Mouse (Mus musculus): ENCODE data around the gene Mamstr.

Mamstr gene

DNA sequence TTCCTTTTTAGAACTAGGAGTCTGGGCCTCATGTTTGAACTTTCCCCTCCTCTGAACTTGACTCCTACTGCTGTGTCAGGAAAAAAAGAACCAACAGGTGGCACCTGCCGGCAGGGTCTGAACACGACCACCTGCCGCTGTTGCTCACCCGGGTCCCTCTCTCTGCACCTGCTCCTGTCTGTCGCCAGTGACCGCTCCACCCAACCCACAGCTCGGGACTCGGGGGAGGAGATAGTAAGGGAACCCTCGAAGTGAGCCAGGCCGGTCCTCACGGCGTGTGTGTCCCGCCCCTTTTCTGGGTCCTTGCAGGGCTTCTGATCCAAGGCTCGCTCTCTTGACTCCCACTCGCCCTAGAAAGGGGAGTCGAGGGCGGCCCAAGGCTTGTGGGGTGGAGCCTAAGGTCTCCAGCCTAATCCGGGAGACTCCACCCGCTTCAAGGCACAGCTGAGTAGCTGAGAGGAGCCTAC, at the start of gene Mamstr:
TSS of gene Mamstr (plus strand) at position 417 of the 467 bp plus-strand sequence.
- CTCF ChIA-PET: interaction anchor here in 2 of 4 experiments (0.6 to 1.6 kb wide), 4 partner anchors 11 to 211 kb away, joined by 3 to 12 read pairs (median 6); no protein-coding TSS in a partner anchor

DNA sequence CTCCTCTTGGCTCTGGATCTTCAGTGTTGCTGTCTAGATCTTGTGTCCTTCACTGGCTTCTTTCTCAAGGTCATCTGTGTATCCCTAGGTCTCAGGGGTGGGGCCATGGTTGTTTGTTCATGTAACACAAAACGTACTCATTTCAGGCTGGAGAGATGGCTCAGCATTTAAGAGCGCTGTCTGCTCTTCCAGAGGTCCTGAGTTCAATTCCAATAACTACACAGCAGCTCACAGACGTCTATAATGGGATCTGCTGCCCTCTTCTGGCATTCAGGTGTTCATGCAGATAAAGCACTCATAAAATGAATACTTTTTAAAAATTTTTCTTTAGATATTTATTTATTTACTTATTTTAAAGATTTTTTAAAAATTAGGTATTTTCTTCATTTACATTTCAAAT, 48.9 kb upstream of the Mamstr start:
- ChIA-PET POLR2A (interaction anchor here (0.6 to 46.0 kb wide), 22 partner anchors 8 to 143 kb away, joined by 3 to 1068 read pairs (median 4); partner anchors contain the start of genes Bax (in 1 of the 4), Ftl1 (in 1 of the 4), Hsd17b14 (in 1 of the 4) and Plekha4 (in 1 of the 4)), CTCF (interaction anchor here (0.6 to 2.9 kb wide), 33 partner anchors 8 to 807 kb away, joined by 3 to 25 read pairs (median 3); partner anchors contain the start of genes Ntn5 (in 2 of the 4) and Kcna7 (in 1 of the 4))

More for the DNA sequence above, at the start of gene Mamstr:
- POLR2A ChIA-PET: interaction anchor here (0.6 to 4.6 kb wide), 22 partner anchors 9 to 609 kb away, joined by 3 to 46 read pairs (median 5); partner anchors contain the start of genes Rasip1 (in 3 of the 4), Fam83e (in 2 of the 4), Sphk2 (in 2 of the 4) and Aldh16a1 (in 1 of the 4)

- POLR2A ChIA-PET: interaction anchor here in 3 of 4 experiments (0.6 to 46.0 kb wide), 14 partner anchors 9 to 136 kb away, joined by 3 to 1068 read pairs (median 4); partner anchors contain the start of genes Bax (in 1 of the 3), Hsd17b14 (in 1 of the 3), Plekha4 (in 1 of the 3) and Ppp1r15a (in 1 of the 3)
- CTCF ChIA-PET: interaction anchor here in 2 of 4 experiments (0.6 to 3.1 kb wide), 18 partner anchors 15 to 442 kb away, joined by 3 to 13 read pairs (median 4); partner anchors contain the start of genes Ntn5 (in 2 of the 2) and Nomo1 (in 1 of the 2)
Measured at GRCm38 (mm10) chr7:45591880-45592279, 47.9 kb upstream of the Mamstr start.

DNA sequence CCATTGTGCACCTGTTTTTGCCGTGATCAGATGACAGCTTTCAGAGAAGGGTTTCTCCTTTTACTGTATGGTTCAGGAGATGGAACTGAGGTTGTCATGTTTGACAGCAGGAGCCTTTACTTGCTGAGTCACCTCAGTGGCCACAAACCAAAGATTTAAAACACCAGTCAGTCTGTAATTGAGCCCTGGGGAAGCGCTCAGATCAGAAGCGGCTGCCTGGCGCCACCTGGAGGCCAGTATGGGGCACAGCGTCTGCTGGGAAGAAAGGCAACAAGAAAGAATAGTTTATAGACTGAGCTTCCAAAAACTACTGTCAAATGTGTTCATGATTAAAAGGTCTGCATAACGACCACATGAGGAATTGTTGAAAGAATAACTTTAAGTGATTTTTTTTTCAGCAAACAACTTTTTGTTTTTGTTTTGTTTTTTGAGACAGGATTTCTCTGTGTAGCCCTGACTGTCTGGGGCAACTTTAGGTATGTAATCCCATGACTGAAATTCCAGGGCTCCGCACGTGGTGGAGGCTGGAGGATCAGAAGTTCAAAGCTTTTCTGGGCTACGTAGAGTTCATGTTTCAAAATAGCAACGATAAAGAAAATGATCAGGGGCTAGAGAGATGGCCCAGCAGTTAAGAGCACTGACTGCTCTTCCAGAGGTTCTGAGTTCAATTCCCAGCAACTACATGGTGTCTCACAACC, 46.5 kb upstream of the Mamstr start:
- ChIA-PET POLR2A (interaction anchor here (0.7 to 46.0 kb wide), 44 partner anchors 8 to 468 kb away, joined by 3 to 1068 read pairs (median 3); partner anchors contain the start of genes Bax (in 2 of the 4), Ftl1 (in 2 of the 4), Fut1 (in 1 of the 4) and Hsd17b14 (in 1 of the 4)), CTCF (interaction anchor here (0.5 to 3.1 kb wide), 60 partner anchors 8 to 1531 kb away, joined by 3 to 13 read pairs (median 4); partner anchors contain the start of genes Gys1 (in 2 of the 4), Bax (in 1 of the 4), Fut1 (in 1 of the 4) and Kcna7 (in 1 of the 4))

GRCm38 (mm10) chr7:45595176-45595575, 44.6 kb upstream of the Mamstr start:
- CTCF ChIA-PET: interaction anchor here (0.7 to 2.2 kb wide), 17 partner anchors 14 to 298 kb away, joined by 3 to 8 read pairs (median 3); partner anchors contain the start of genes Gys1 (in 2 of the 4), Fut1 (in 1 of the 4) and Ntn5 (in 1 of the 4)
- POLR2A ChIA-PET: interaction anchor here in 3 of 4 experiments (0.5 to 46.0 kb wide), 61 partner anchors 10 to 289 kb away, joined by 3 to 1068 read pairs (median 4); partner anchors contain the start of genes Fut1 (in 3 of the 3), Plekha4 (in 2 of the 3), Ppp1r15a (in 2 of the 3) and Sphk2 (in 2 of the 3)

DNA sequence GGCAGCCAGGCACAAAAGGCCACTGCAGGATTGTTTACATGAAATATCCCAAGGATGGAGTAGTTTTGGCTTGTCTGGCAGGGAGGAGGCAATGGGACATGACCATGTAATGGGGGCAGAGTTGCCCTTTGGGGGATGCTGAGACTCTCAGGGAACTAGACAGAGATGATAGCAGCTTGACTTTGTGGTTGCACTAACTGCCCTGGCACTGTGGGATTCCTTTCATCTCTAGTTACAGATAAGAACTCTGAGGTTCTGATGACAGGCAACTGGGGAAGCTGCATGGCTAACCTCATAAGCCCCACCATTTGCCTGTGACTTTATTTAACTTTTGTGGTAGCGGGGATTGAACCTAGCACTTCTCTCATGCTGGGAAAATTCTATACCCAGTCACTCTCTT, 43.7 kb upstream of the Mamstr start:
- POLR2A ChIA-PET: interaction anchor here (0.6 to 46.0 kb wide), 41 partner anchors 9 to 159 kb away, joined by 3 to 1068 read pairs (median 4); partner anchors contain the start of genes Ftl1 (in 2 of the 4), Plekha4 (in 2 of the 4), Ppp1r15a (in 2 of the 4) and Bax (in 1 of the 4)
- CTCF ChIA-PET: interaction anchor here (0.5 to 2.2 kb wide), 17 partner anchors 13 to 529 kb away, joined by 3 to 12 read pairs (median 3); partner anchors contain the start of genes Gys1 (in 1 of the 4) and Hsd17b14 (in 1 of the 4)

DNA sequence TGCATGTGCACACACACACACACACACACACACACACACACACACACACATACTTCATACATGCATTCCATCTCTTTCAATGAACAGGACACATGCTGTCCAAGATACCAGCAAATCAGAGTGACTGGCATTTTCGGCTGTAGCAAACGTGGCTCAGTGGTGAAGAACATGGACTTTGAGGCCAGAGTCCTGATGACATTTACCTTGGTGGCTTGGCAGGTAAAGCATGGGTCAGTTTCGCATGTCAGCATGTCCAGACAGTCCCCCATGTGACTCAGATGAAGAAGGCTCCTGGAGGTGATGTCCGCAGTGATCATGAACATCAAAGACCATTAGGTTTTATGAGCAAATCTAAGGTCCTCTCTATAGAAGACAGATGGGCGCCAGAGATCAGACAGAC, 42.8 kb upstream of the Mamstr start:
- CTCF ChIA-PET: interaction anchor here in 2 of 4 experiments (0.6 to 0.7 kb wide), 2 partner anchors 57 to 530 kb away, joined by 3 to 4 read pairs; no protein-coding TSS in a partner anchor
- POLR2A ChIA-PET: interaction anchor here in 3 of 4 experiments (0.8 to 46.0 kb wide), 5 partner anchors 12 to 135 kb away, joined by 4 to 1068 read pairs (median 7); partner anchors contain the start of gene Hsd17b14 (in 1 of the 3)

DNA sequence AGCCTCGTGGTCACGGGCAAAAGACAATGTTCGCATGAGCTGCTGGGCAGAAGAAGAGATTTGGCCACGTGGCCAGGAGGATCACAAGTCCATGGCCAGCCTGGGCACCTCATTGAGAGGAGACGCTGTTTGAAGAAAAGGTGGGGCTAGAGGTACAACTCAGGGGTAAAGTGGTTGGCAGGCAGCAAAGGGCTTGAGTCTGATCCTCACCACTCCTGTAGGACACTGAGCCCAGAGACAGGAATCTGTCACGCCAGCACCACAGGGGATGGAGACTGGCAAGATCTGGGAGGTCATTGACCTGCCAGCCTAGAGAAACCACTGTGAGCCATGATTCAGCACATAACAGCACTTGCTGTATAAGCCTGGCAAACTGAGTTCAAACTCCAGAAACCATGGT, 42.2 kb upstream of the Mamstr start:
- ChIA-PET POLR2A (interaction anchor here in 1 of 4 experiments (3.9 to 46.0 kb wide), 2 partner anchors 19 to 44 kb away, joined by 23 to 1068 read pairs; partner anchors contain the start of genes Fut1 and Hsd17b14), CTCF (interaction anchor here in 1 of 4 experiments (0.6 kb wide), 1 partner anchor 58 kb away, joined by 3 read pairs; no protein-coding TSS in a partner anchor)

DNA sequence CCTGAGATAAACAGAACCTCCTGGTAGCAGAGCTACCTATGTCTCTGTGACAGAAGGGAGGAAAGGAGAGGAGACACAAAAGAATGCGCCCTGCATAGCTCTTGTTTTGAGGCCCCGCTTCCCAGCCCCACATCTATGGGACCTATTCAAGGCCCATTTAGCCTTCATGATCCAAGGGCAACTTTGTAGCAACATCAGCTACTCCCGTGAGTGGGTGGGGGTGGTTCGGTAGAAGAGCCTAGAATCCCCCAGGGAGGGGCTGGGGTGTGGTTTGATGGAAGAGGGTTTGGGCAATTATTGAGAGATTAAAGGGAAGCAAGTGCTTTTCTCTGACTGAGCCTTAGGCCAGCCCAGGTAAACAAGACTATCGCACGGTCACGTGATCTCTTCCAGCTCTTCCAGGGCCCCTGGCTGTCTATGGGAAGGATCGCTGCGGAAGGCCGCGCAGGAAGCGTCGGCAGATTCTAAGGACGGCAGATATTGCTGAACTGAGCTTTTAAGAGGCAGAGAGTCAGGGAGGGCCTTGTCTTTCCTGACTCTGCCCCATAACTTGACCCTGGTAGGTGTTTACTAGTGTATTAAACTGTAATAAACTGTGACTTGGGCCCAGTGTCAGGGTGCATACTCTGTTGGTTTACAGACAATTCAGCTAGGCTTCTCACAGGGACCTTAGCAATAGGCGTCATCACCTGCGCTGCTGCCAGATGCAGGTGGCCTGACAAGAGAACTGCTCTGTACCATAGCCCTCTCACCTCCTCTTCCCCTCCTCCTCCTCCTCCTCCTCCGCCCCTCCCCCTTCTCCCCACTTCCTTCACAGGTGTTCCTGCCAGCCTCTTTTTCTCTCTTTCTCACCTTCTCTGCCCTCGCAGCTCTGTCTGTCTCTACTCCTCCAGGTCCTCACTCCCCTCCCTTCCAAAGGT, 40.6 kb upstream of the Mamstr start:
- ChIA-PET CTCF (interaction anchor here in 3 of 4 experiments (0.8 to 2.5 kb wide), 16 partner anchors 8 to 132 kb away, joined by 3 to 8 read pairs (median 4); partner anchors contain the start of genes Ntn5 (in 1 of the 3), Rasip1 (in 1 of the 3) and Tulp2 (in 1 of the 3)), POLR2A (interaction anchor here (0.5 to 46.0 kb wide), 48 partner anchors 8 to 1207 kb away, joined by 3 to 1068 read pairs (median 4); partner anchors contain the start of genes Ftl1 (in 2 of the 4), Fut1 (in 2 of the 4), Bax (in 1 of the 4) and Fam83e (in 1 of the 4))

DNA sequence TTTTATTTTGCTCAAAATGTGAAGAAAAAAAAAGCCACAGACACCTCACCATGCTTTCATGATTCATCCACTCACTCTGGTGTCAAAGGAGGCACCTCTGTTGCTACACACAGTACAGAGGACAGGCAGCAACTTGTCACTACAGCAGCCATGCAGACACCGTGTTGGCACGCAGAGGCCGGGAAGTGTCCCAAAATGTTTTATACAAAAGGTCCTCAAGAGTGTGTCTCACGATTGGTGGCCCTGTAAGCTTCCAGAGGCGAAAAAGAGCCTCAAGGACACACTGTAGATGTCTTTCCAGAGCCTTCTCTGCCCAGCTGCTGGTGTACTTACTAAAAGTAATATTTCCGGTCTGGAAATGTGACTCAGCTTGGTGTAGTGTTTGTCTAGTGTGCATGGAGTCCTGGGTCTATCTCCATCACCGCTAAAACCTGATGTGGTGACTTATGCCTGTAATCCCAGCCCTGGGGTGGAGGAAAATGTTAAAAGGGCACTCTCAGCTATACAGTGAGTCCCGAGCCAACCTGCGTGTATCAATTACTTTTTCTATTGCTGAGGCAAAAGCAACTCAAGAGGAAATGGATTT, 34.0 kb upstream of the Mamstr start:
- ChIA-PET POLR2A (interaction anchor here in 3 of 4 experiments (0.6 to 2.2 kb wide), 23 partner anchors 9 to 124 kb away, joined by 3 to 10 read pairs (median 4); partner anchors contain the start of genes Fut1 (in 2 of the 3), Izumo1 (in 2 of the 3), Fut2 (in 1 of the 3) and Plekha4 (in 1 of the 3)), CTCF (interaction anchor here in 3 of 4 experiments (0.5 to 2.0 kb wide), 6 partner anchors 11 to 256 kb away, joined by 3 to 8 read pairs (median 4); partner anchors contain the start of genes Gys1 (in 1 of the 3) and Ntn5 (in 1 of the 3))

- ChIA-PET POLR2A (interaction anchor here in 1 of 4 experiments (0.9 to 6.4 kb wide), 4 partner anchors 9 to 108 kb away, joined by 3 to 42 read pairs (median 3); partner anchors contain the start of genes Rasip1 and Sphk2), CTCF (interaction anchor here in 1 of 4 experiments (1.1 kb wide), 1 partner anchor 14 kb away, joined by 3 read pairs; no protein-coding TSS in a partner anchor)
Measured at GRCm38 (mm10) chr7:45609511-45609910, 30.3 kb upstream of the Mamstr start.

GRCm38 (mm10) chr7:45616277-45616676, 23.5 kb upstream of the Mamstr start:
- CTCF ChIA-PET: interaction anchor here (0.6 to 3.3 kb wide), 22 partner anchors 9 to 535 kb away, joined by 3 to 20 read pairs (median 4); partner anchors contain the start of genes Ntn5 (in 3 of the 4) and Rasip1 (in 1 of the 4)

GRCm38 (mm10) chr7:45617042-45617695, 22.6 kb upstream of the Mamstr start, which contains the start of gene Fut1:
Fut1 (plus strand) TSS chr7:45617289.
- POLR2A ChIA-PET: interaction anchor here (0.5 to 5.5 kb wide), 51 partner anchors 9 to 302 kb away, joined by 3 to 78 read pairs (median 5); partner anchors contain the start of genes Rasip1 (in 4 of the 4), Plekha4 (in 3 of the 4), Ppp1r15a (in 3 of the 4) and Dbp (in 1 of the 4)
- CTCF ChIA-PET: interaction anchor here (0.6 to 3.3 kb wide), 17 partner anchors 11 to 386 kb away, joined by 3 to 20 read pairs (median 4); partner anchors contain the start of genes Ntn5 (in 2 of the 4), Gys1 (in 1 of the 4) and Rasip1 (in 1 of the 4)

More at GRCm38 (mm10) chr7:45616277-45616676, 23.5 kb upstream of the Mamstr start:
- POLR2A ChIA-PET: interaction anchor here in 3 of 4 experiments (0.6 to 5.5 kb wide), 50 partner anchors 8 to 303 kb away, joined by 3 to 78 read pairs (median 4); partner anchors contain the start of genes Rasip1 (in 3 of the 3), Bax (in 1 of the 3), Dbp (in 1 of the 3) and Gys1 (in 1 of the 3)

GRCm38 (mm10) chr7:45618316-45618715, 21.5 kb upstream of the Mamstr start:
- ChIA-PET POLR2A (interaction anchor here (0.5 to 5.5 kb wide), 22 partner anchors 9 to 1201 kb away, joined by 3 to 78 read pairs (median 5); partner anchors contain the start of genes Rasip1 (in 3 of the 4), Ftl1 (in 1 of the 4), Lmtk3 (in 1 of the 4) and Ntf5 (in 1 of the 4)), CTCF (interaction anchor here in 2 of 4 experiments (1.5 to 3.3 kb wide), 4 partner anchors 10 to 51 kb away, joined by 6 to 20 read pairs (median 12); partner anchors contain the start of gene Rasip1 (in 1 of the 2))
